Mouse (Mus musculus) kidney, adult 2 months (tissue): ENCODE measurements around the gene B3gntl1.

Source experiments
- CTCF ChIP-seq: fragments of 200-500 bp; conservative IDR thresholded peaks from 2 replicates; pipeline ENCODE4 v1.5.1; 2011; ENCODE audit warnings: low read depth, mild to moderate bottlenecking, control low read depth, low read length, moderate library complexity, mixed read lengths; ENCODE audit not compliant: insufficient read depth, insufficient read length
- POLR2A ChIP-seq: fragments of 200-500 bp; IDR thresholded peaks from one replicate; pipeline ENCODE4 v1.6.1; 2011; ENCODE audit warnings: low read depth, low read length, control low read depth

DNA sequence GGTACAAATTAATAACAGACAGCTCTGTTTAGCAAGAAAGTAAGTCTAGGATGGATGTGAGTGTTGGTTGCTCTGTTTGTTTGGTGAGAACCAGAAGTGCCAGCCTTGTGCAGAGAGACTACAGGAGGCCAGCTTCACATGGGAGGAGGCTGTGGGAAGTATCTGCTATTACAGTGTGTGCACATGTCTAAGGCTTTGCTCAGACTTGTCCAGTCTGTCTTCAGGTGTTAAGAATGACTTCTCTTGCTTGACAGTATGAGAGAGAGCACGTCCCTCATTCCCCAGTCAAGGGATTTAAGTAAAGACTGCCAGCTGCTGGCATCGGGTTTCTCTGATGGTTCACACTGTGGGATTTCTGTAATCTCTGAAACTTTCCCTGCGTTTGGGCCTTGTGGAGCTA, 71.5 kb downstream of the B3gntl1 start:
- no peak for TF ChIP-seq POLR2A
- no peak for TF ChIP-seq CTCF
